Mouse (Mus musculus): Measurements from ENCODE around the gene Lpar6.

The Lpar6 gene

DNA sequence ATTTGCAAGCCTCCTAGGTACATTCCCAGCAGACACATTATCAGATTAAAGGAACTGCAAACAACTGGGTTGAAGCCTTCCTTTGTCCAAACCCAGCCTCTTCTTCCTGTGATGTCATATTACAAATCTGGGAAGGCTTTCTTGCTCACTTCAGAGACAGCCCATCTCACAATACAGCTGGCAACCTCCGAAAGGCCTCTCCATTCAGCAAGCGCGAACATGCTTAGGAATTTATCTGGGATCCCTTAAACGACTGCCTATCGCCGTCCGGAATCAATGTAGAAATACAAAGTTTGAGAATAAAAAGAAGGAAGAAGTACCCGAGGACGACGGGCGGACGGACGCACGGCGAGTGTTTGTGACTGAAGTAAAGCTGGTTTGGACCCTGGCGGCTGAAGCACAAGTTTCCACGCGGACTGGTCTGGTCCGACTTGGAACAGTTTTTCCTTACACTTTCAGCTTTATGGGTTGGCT lies at the start of gene Lpar6:
Gene Lpar6, plus strand, starts transcription at position 48 of the 474 bp plus-strand sequence.
- peak; percentile 69 for DNase-seq (ENCODE audit: low read depth, low spot score)

DNA sequence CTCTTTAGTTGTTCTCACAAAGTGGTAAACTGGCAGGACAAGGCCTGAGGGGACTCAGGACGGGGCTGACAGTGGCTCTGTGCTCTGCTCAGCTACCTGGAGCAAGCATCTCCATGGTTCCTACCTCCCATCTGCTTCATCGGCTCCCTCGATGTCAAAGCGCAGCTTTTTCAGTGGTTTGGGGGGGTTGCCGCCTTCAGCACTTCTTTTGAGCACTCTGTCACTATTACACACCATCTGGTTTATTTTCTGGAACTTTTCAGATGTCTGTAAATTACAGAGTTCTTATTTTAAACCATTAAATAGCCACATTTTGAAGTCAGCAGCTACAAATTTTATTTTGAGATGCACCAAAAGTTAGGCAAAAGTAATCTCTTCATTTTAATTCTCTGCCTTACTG lies 38.6 kb upstream of the Lpar6 start:
- DNase-seq (ENCODE audit: low read depth, low spot score), result no peak

GRCm38 (mm10) chr14:73201447-73201846 lies 36.2 kb upstream of the Lpar6 start:
- DNase-seq (ENCODE audit: low read depth, low spot score), result no peak

DNA sequence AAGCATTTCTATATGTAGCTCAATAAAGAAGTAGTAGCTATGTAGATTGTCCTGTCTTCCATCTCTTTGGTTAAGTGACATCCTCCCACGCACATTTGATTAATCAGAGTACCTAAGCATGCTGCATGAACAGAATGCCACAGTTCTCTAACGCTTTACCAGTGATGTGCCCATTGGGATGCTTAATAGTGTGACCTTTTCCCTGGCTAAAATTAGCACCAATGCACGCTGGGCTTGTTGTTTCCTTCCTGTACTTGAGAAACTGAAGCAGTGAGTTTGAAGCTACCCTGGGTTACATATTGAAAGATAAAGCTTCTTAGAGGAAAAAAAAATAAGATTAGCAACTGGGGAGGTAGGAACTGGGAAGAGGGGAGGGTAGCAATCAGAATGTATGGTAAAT lies 33.7 kb upstream of the Lpar6 start:
- DNase-seq (ENCODE audit: low read depth, low spot score), result no peak

GRCm38 (mm10) chr14:73209262-73209661 lies 28.4 kb upstream of the Lpar6 start:
- no peak for DNase-seq (ENCODE audit: low read depth, low spot score)

- no peak for DNase-seq (ENCODE audit: low read depth, low spot score)
These were observed 27.5 kb upstream of the Lpar6 start for GRCm38 (mm10) chr14:73210196-73210595.

- no peak for DNase-seq (ENCODE audit: low read depth, low spot score)
These were observed 26.2 kb upstream of the Lpar6 start for GRCm38 (mm10) chr14:73211477-73211876.

DNA sequence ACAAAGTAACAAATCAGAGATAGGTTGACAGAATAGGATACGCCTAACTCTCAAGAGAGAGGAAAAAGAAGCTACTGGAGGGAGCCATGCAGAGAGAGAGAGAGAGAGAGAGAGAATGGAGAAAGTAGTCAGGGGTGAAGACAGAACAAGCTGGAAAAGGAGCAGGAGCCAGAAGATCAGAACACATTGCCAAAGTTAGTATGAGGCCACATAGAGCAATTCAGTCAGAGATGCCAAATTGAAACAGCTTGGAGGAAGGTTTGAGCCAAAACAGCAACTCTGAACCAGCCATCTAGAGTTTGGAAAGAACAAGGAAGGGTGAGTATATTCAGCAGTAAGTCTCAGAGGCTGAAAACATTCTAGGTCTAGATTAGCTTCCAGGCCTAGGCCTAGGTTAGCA lies 20.6 kb upstream of the Lpar6 start:
- DNase-seq (ENCODE audit: low read depth, low spot score), result no peak

DNA sequence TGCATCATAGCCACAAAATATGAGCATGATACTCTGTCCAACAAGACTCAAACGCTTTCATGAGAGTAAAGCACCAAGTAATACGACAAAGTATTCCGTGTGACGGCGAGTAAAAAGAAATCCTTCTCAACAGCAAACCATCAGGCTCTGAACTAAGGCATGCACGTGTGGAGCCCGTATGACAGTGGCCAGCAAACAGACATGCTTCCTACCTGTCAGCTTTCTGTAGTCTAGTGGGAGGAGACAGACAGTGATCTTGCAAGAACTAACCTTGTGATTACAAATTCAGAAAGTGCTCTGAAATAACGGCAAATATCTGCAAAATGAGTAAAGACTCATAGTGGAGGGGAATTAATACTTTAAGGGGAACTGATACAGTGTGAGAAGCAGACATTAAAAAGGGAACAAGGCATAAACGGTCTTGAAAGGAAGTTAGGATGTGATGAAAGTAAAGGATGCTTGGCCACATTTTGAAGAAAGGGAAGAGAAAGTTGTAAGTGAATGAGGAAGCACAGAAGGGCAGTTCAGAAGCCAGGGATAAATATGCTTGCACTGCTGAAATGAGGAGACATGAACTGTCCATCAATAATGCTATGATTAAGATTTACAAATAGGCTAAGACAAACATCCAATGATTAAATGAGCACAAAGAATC lies 15.3 kb upstream of the Lpar6 start:
- DNase-seq (ENCODE audit: low read depth, low spot score), result no peak

- no peak for DNase-seq (ENCODE audit: low read depth, low spot score)
These were observed 11.3 kb upstream of the Lpar6 start for GRCm38 (mm10) chr14:73226346-73226745.

DNA sequence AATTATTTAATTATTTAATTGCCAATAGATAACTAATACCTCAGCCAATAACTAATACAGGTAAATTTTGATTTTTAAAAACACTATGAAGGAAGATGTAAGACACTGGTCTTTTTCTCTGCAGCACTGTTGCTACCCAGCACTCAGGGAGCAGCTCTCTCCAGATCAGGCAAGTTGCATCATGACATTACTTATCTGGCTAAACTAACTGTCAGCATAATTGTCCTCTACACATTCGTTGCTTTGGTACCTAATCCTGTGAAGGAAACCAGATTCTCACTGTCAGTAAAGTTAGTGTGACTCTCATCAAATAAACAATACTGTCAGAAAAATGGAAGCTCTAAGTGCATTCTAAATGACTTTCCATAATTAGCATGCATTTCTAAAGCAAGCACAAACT lies 10.8 kb upstream of the Lpar6 start:
- DNase-seq (ENCODE audit: low read depth, low spot score), result no peak

DNA sequence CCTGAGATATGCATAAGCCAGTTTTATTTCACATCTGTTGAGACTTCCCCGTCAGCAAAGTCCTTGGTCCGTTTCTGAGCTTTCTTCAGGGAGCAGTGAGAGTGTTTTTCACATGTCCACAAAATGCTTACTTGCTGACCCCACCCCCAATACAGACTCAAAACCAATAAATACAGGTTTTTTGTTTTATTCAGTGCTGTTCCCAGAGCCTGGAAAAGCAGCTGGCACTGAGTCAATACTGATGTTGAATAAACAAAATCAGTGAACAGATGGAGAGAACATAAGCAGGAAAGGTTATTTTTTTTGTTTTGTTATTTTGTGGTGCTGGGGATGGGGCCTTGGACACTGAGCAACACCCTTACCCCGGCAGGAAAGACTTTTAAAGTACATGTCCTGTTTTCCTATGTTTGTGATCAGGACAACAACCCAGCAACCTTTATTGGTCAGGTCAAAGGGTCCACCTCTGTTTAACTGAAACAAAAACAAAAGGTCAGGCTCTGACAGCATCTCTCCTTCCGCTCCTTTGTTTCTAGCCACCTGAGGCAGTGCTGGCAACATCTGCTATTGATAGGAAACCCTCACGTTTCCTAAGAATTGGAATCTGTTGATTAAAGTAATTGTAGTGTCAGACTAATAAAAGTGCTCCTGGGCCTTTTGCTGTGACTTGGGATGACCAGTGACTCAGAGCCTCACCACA lies 6.3 kb upstream of the Lpar6 start:
- DNase-seq (ENCODE audit: low read depth, low spot score), result peak; percentile 8

DNA sequence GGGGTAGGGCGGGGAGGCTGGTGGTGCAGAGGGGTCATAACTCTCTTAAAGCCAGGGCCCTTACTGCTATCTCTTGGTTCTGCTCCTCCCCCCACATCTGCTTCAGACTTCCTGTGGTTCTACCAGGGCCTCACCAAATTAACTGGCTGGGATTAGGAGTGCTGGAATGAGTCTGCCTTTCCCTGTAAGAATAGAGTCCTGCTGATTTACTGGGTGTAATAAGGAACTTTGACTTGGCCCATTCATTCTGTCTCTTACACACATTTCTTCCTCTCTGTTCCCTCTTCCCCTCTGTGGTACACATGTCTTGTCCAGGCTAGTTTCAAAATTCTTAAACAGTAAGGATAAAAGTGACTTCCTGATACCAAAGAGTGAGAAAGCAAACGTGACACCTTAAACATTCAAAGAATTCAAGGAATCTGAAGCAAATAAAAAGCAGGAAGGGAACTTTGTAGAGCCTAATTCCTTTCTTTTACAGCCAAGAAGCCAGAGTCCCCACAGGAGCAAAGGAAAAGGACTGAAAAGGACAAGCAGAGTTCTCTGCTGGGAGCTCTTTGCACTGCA lies 3.1 kb upstream of the Lpar6 start:
- peak; percentile 61 for DNase-seq (ENCODE audit: low read depth, low spot score)

GRCm38 (mm10) chr14:73238498-73239250 lies 979 bp downstream of the Lpar6 start:
- DNase-seq (ENCODE audit: low read depth, low spot score), result peak; percentile 82

DNA sequence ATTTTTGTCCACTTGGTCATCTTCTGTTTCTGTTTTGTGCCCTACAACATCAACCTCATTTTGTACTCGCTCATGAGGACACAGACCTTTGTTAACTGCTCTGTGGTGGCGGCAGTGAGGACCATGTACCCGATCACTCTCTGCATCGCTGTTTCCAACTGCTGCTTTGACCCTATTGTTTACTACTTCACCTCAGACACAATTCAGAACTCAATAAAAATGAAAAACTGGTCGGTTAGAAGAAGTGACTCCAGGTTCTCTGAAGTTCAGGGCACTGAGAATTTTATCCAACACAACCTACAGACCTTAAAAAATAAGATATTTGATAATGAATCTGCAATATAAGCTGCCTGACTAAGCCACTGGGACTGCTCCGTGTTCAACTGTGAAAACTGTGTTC lies 1.6 kb downstream of the Lpar6 start:
- no peak for DNase-seq (ENCODE audit: low read depth, low spot score)

- no peak for DNase-seq (ENCODE audit: low read depth, low spot score)
These were observed 2.2 kb downstream of the Lpar6 start for GRCm38 (mm10) chr14:73239857-73240256.

- DNase-seq (ENCODE audit: low read depth, low spot score), result no peak
These were observed 6.4 kb downstream of the Lpar6 start for GRCm38 (mm10) chr14:73244061-73244597.

DNA sequence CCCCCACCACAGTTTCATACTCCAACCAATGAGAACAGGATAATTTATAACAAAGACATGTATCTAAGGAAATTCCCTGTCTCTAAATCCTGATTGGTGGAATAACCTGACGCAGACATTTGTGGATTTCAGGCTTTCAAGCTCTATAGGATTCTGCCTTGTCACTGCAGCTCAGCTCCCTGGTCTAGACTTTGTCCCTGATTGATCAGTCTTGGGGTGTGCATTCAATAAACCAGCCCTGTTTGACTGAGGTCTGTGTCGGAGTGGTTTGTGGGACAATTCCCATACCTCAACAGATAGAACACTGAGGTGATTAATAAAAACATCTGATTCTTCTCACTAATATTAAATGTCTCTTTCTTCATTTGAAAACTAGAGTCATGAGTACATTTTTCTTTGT lies 12.4 kb downstream of the Lpar6 start:
- no peak for DNase-seq (ENCODE audit: low read depth, low spot score)

DNA sequence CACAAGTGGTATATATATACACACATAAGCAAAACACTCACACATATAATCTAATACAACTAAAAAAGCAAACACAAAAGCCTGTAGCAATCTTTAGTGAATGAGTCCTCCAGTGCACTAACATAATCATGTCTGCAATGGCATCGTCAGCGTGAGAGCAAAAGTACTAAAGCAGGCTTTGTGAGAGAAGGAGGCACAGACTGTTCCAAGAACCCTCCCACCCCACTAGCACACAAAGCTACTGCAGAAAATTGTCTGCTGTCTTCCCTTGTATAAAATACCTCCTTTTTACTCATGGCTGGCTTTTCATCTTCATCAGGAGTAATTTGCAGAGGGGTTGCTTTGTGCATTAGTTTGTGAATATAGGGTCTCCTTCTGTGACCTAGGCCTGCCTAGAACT lies 14.6 kb downstream of the Lpar6 start:
- DNase-seq (ENCODE audit: low read depth, low spot score), result no peak

DNA sequence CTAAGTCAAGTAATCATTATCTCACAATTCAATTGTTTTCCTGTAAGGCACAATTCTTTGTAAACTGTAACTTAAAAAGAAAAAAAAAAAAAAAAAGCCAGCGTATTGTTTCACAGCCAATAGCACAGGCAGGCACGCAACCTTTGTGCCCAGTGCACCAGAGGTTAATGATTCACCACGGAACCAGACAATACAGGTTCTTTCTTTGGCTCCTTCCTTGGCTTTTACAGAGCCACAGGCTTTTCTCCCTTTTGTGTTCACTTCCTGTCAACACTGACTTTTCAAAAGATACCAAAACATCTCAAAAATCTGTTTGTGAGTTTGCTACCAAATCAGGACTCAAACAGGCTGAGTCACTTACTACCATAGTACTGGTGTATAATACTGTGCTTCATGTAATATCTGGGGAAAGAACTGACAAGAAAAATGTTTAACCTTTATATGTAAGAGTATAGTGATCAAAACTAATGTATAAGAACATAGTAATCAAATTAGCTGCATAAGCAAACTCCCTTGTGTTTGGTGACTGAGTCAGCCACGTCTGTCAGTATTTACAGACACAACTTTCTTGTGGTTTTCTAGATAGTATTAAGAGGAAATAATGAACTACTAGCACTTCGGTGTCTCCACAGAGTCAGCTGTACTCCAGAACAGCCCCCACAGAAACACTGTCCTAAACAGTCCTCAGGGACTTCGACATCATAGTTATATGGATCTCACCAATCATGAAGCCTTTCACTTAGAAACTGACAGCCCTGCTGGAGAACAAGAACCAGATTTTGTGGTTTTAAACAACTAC lies 16.0 kb downstream of the Lpar6 start:
- DNase-seq (ENCODE audit: low read depth, low spot score), result peak; percentile 12

GRCm38 (mm10) chr14:73254412-73254811 lies 16.7 kb downstream of the Lpar6 start:
- peak; percentile 6 for DNase-seq (ENCODE audit: low read depth, low spot score)

Data from ES-CJ7 (cell line).